Comparison of ENCODE assay signal across 18 mouse cellular contexts in genomic region chr12:25338771-25339170, GRCm38 (mm10).
A peak's percentile ranks its signal among the peaks of the same experiment; 100 is the strongest.
DNase-seq lines count a peak whose midpoint lies in the region; ATAC-seq and TF ChIP-seq lines count a peak whose summit lies in the region.
"Had no signal": no experiment of that assay in that cellular context is flagged by ENCODE, and none has a peak within 500 bp of the region (broad histone marks: within the 10 kb centered on the region; RNA-seq: fewer than 3 reads in every experiment).

No protein-coding gene starts in this region.

- no peaks in the 10 kb centered on the region for H3K36me3 ChIP-seq in intestine, postnatal 0 days (ENCODE audit: control insufficient read depth, insufficient read depth)
- H3K36me3 ChIP-seq in intestine, embryonic 16.5 days (ENCODE audit: control insufficient read depth, insufficient read depth, low read length) = no peaks in the 10 kb centered on the region
- H3K36me3 ChIP-seq: embryonic facial prominence, embryonic 13.5 days; G1E; hindbrain, embryonic 13.5 days; limb, embryonic 13.5 days; midbrain, embryonic 13.5 days; neural tube, embryonic 12.5 days had no signal

- H3K4me2 ChIP-seq in intestine, postnatal 0 days (replicated peaks; ENCODE audit: low read depth) = no peak overlapping the region
- no peak overlapping the region for H3K4me2 ChIP-seq in intestine, embryonic 16.5 days (ENCODE audit: low read depth, low read length)
- H3K4me2 ChIP-seq: embryonic facial prominence, embryonic 13.5 days; hindbrain, embryonic 13.5 days; limb, embryonic 13.5 days; midbrain, embryonic 13.5 days; neural tube, embryonic 12.5 days had no signal

- ATAC-seq in CD4-positive, CD25-positive, alpha-beta regulatory T cell, adult 4 months = no peak
- ATAC-seq in intestine, postnatal 0 days = no peak
- ATAC-seq in intestine, embryonic 16.5 days = no peak
- ATAC-seq: midbrain, embryonic 13.5 days had no signal

- WGBS in intestine, postnatal 0 days = 73% methylated on average over 1 of the region's 1 CpGs
- 75% methylated on average over 1 of the region's 1 CpGs for WGBS in intestine, embryonic 16.5 days

- no peaks in the 10 kb centered on the region for H3K4me1 ChIP-seq in intestine, postnatal 0 days (replicated peaks; ENCODE audit: control insufficient read depth, insufficient read depth, low read length)
- no peaks in the 10 kb centered on the region for H3K4me1 ChIP-seq in intestine, embryonic 16.5 days (ENCODE audit: control insufficient read depth, insufficient read depth, low read length)
- H3K4me1 ChIP-seq: hindbrain, embryonic 13.5 days; limb, embryonic 13.5 days; midbrain, embryonic 13.5 days; neural tube, embryonic 12.5 days had no signal

- peak; percentile 20; the same call in 1 of the 2 replicates for TF ChIP-seq CTCF in intestine, postnatal 0 days (IDR thresholded peaks at IDR 0.05; ENCODE audit: low read depth)

- DNase-seq in CD4-positive, CD25-positive, alpha-beta regulatory T cell, adult 2 months (ENCODE audit: low read depth, low spot score) = peak; percentile 15
- DNase-seq in CD4-positive helper T cell, adult 2 months (ENCODE audit: low read depth, low spot score) = peak; percentile 65
- DNase-seq in natural killer cell, adult 2 months (ENCODE audit: low spot score in 2 of 2) = peak; percentile 40 to 61
- no peak for DNase-seq in right cerebral cortex, adult 18-20 months
- DNase-seq in testis, postnatal 10 days (ENCODE audit: low spot score) = no peak
- DNase-seq: cerebellum, postnatal 25 days; lung, postnatal 10 days; retina, postnatal 1 day had no signal

- no peaks in the 10 kb centered on the region for H3K9me3 ChIP-seq in intestine, postnatal 0 days (ENCODE audit: control insufficient read depth)
- H3K9me3 ChIP-seq in intestine, embryonic 16.5 days (ENCODE audit: control insufficient read depth, low read length) = no peaks in the 10 kb centered on the region
- H3K9me3 ChIP-seq: embryonic facial prominence, embryonic 13.5 days; hindbrain, embryonic 13.5 days; limb, embryonic 13.5 days; midbrain, embryonic 13.5 days; neural tube, embryonic 12.5 days had no signal

- H3K4me3 ChIP-seq in intestine, postnatal 0 days (ENCODE audit: low read depth, low read length) = no peak overlapping the region
- no peak overlapping the region for H3K4me3 ChIP-seq in intestine, embryonic 16.5 days (ENCODE audit: low read length)
- H3K4me3 ChIP-seq: embryonic facial prominence, embryonic 13.5 days; hindbrain, embryonic 13.5 days; left cerebral cortex, adult 2 months; limb, embryonic 13.5 days; midbrain, embryonic 13.5 days; neural tube, embryonic 12.5 days had no signal

- no peaks in the 10 kb centered on the region for H3K27me3 ChIP-seq in intestine, postnatal 0 days (replicated peaks; ENCODE audit: control insufficient read depth, insufficient read depth, low read length)
- no peaks in the 10 kb centered on the region for H3K27me3 ChIP-seq in intestine, embryonic 16.5 days (replicated peaks; ENCODE audit: control insufficient read depth, insufficient read depth, low read length)
- H3K27me3 ChIP-seq: embryonic facial prominence, embryonic 13.5 days; hindbrain, embryonic 13.5 days; limb, embryonic 13.5 days; midbrain, embryonic 13.5 days; neural tube, embryonic 12.5 days had no signal

- H3K27ac ChIP-seq in intestine, postnatal 0 days (ENCODE audit: low read depth, low read length) = no peak overlapping the region
- no peak overlapping the region for H3K27ac ChIP-seq in intestine, embryonic 16.5 days (ENCODE audit: low read length)
- H3K27ac ChIP-seq: embryonic facial prominence, embryonic 13.5 days; hindbrain, embryonic 13.5 days; left cerebral cortex, adult 2 months; limb, embryonic 13.5 days; midbrain, embryonic 13.5 days; neural tube, embryonic 12.5 days had no signal

- no peak overlapping the region for H3K9ac ChIP-seq in intestine, postnatal 0 days (ENCODE audit: low read depth, low read length)
- H3K9ac ChIP-seq in intestine, embryonic 16.5 days (ENCODE audit: low read depth, low read length) = no peak overlapping the region
- H3K9ac ChIP-seq: embryonic facial prominence, embryonic 13.5 days; hindbrain, embryonic 13.5 days; limb, embryonic 13.5 days; midbrain, embryonic 13.5 days; neural tube, embryonic 12.5 days had no signal

Comparison
In these comparisons a context has a peak if more than half of its experiments do, and no peak if none do; other contexts are left out.
1. DNase-seq: peak in CD4-positive, CD25-positive, alpha-beta regulatory T cell, adult 2 months (single experiment), CD4-positive helper T cell, adult 2 months (single experiment) and natural killer cell, adult 2 months (2 of 2); none in right cerebral cortex, adult 18-20 months (single experiment) and testis, postnatal 10 days (single experiment).